Mouse (Mus musculus) midbrain, embryonic 14.5 days (tissue): Measurements from ENCODE around the gene Hk3. TPM values are rescaled to one million over a fixed set of nuclear protein-coding genes. Genes with fewer than 3 reads are reported as not detected.

ENCODE experiments used
- ATAC-seq: fragments of 200-750 bp; cut with Nextera tagmentation; 2 replicates; pipeline ENCODE4 v1.8.0; 2017; ENCODE audit warnings: moderate number of reproducible peaks, moderate library complexity; ENCODE audit not compliant: low FRiP score, low TSS enrichment
- DNase-seq: peaks from one replicate; pipeline ENCODE4 v3.0.0-alpha.2; 2015
- H3K27ac ChIP-seq: fragments of 300-500 bp; sonication (generic); replicated peaks from 2 replicates; pipeline ENCODE4 v1.5.1; 2014; ENCODE audit warnings: mild to moderate bottlenecking, low read depth, low read length, moderate library complexity
- H3K27me3 ChIP-seq: fragments of 300-500 bp; sonication (generic); 2 replicates; pipeline ENCODE4 v1.6.1; 2014; ENCODE audit warnings: low read length, control low read depth, mixed read lengths; ENCODE audit not compliant: control insufficient read depth, insufficient read depth
- H3K36me3 ChIP-seq: fragments of 300-500 bp; sonication (generic); 2 replicates; pipeline ENCODE4 v1.6.1; 2014; ENCODE audit warnings: low read length, control low read depth; ENCODE audit not compliant: control insufficient read depth, insufficient read depth
- H3K4me1 ChIP-seq: fragments of 300-500 bp; sonication (generic); 2 replicates; pipeline ENCODE4 v1.6.1; 2014; ENCODE audit warnings: mild to moderate bottlenecking, antibody characterized with exemption, low read length, control low read depth; ENCODE audit not compliant: control insufficient read depth, insufficient read depth
- H3K4me2 ChIP-seq: fragments of 300-500 bp; sonication (generic); 2 replicates; pipeline ENCODE4 v1.6.1; 2014; ENCODE audit warnings: mild to moderate bottlenecking, low read length, moderate library complexity
- H3K4me3 ChIP-seq: fragments of 300-500 bp; sonication (generic); replicated peaks from 2 replicates; pipeline ENCODE4 v1.5.1; 2014; ENCODE audit warnings: low read depth, low read length
- H3K9ac ChIP-seq: fragments of 300-500 bp; sonication (generic); replicated peaks from 2 replicates; pipeline ENCODE4 v1.6.1; 2014; ENCODE audit warnings: mild to moderate bottlenecking, low read length, moderate library complexity
- H3K9me3 ChIP-seq: fragments of 300-500 bp; sonication (generic); 2 replicates; pipeline ENCODE4 v1.6.1; 2016; ENCODE audit warnings: low read length, control low read depth, mixed read lengths; ENCODE audit not compliant: control insufficient read depth
- WGBS: fragments of 180-500 bp; shearing (Covaris S2); extraction: QIAGEN DNeasy Blood & Tissue Kit; methylation state at CpG from one replicate; pipeline ENCODE4 v1.1.7; 2014; 5-methylcytosine and 5-hydroxymethylcytosine counted together
- polyA plus RNA-seq: library from polyadenylated mRNA; unstranded; fragments of >200 nt; fragmentation: Nextera tagmentation; extraction: Ambion mirVana; gene quantifications from 2 replicates; pipeline ENCODE4 v1.2.1, GENCODE M21; 2014

Hk3 gene
- polyA plus RNA-seq, 1 experiment from 2014 or later: 1.1 TPM

DNA sequence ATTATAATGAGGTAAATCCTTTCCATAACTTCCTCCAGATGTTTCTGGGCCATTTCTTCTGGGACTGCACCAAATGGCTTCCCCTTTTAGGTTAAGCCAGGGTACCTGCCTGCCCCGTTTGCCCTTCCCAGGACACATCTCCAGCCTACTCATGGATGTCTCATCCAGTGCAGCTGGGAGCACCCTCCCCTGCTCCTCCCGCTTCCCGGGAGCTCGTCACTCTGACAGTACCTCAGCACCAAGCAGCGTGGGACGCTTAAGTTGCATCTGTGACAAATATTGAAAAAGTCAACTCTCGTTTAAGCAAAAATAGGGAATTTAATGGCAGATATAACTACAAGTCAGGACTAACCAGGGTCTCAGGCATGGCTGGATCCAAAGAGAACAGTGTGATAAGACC lies 63.9 kb downstream of the Hk3 start:
- Histone ChIP-seq H3K4me2 (no peak overlapping the region), H3K27me3 (peaks cover 59% of the 10 kb centered on the region), H3K9ac (no peak overlapping the region), H3K36me3 (no peaks in the 10 kb centered on the region), H3K4me1 (peaks cover 23% of the 10 kb centered on the region), H3K9me3 (no peaks in the 10 kb centered on the region), H3K4me3 (no peak overlapping the region), H3K27ac (no peak overlapping the region)
- no peak for DNase-seq
- ATAC-seq: no peak
- WGBS: 62% methylated on average over 7 of the region's 7 CpGs

Other genes starting within 250 kb of the Hk3 start
- not detected in 2 replicates for gene Eif4e1b, start 237.4 kb downstream of the Hk3 start, polyA plus RNA-seq
- gene Tspan17, start 232.0 kb downstream of the Hk3 start, polyA plus RNA-seq: 25.5 and 40.2 TPM in 2 replicates
- gene Unc5a, start 72.0 kb downstream of the Hk3 start, polyA plus RNA-seq: 12.6 and 15.9 TPM in 2 replicates
- 20.7 and 20.8 TPM in 2 replicates for gene Uimc1, start 78.9 kb upstream of the Hk3 start, polyA plus RNA-seq
- 23.6 and 26.2 TPM in 2 replicates for gene Zfp346, start 83.9 kb upstream of the Hk3 start, polyA plus RNA-seq
- gene Gm17617, start 112.2 kb upstream of the Hk3 start, polyA plus RNA-seq: not detected in 2 replicates
- 0.38 and 0.99 TPM in 2 replicates for gene Fgfr4, start 131.3 kb upstream of the Hk3 start, polyA plus RNA-seq
- 72.6 and 76.6 TPM in 2 replicates for gene Nsd1, start 188.4 kb upstream of the Hk3 start, polyA plus RNA-seq